Mouse (Mus musculus) neural tube, embryonic 14.5 days (tissue): Measurements from ENCODE around the gene Kcnip3. TPM values are rescaled to one million over a fixed set of nuclear protein-coding genes. Genes with fewer than 3 reads are reported as not detected.

Experiments used
- ATAC-seq: fragments of 200-750 bp; cut with Nextera tagmentation; 2 replicates; pipeline ENCODE4 v1.8.0; 2017; ENCODE audit warnings: low read depth, mild to moderate bottlenecking, moderate TSS enrichment, moderate library complexity
- H3K27ac ChIP-seq: fragments of 300-500 bp; sonication (generic); 2 replicates; pipeline ENCODE4 v1.5.1; 2014; ENCODE audit warnings: low read depth, mild to moderate bottlenecking, control low read depth, low read length, moderate library complexity, mixed read lengths
- H3K27me3 ChIP-seq: fragments of 300-500 bp; sonication (generic); 2 replicates; pipeline ENCODE4 v1.6.1; 2014; ENCODE audit warnings: low read length; ENCODE audit not compliant: control insufficient read depth, insufficient read depth
- H3K36me3 ChIP-seq: fragments of 300-500 bp; sonication (generic); 2 replicates; pipeline ENCODE4 v1.6.1; 2014; ENCODE audit warnings: low read length, mixed read lengths; ENCODE audit not compliant: control insufficient read depth, insufficient read depth
- H3K4me1 ChIP-seq: fragments of 300-500 bp; sonication (generic); 2 replicates; pipeline ENCODE4 v1.6.1; 2014; ENCODE audit warnings: low read length; ENCODE audit not compliant: control insufficient read depth, insufficient read depth
- H3K4me2 ChIP-seq: fragments of 300-500 bp; sonication (generic); 2 replicates; pipeline ENCODE4 v1.6.1; 2014; ENCODE audit warnings: mild to moderate bottlenecking, low read depth, low read length, control low read depth
- H3K4me3 ChIP-seq: fragments of 300-500 bp; sonication (generic); 2 replicates; pipeline ENCODE4 v1.5.1; 2014; ENCODE audit warnings: low read depth, low read length, control low read depth, mixed read lengths
- H3K9ac ChIP-seq: fragments of 300-500 bp; sonication (generic); replicated peaks from 2 replicates; pipeline ENCODE4 v1.6.1; 2014; ENCODE audit warnings: low read depth, mild to moderate bottlenecking, control low read depth, low read length, mixed read lengths
- H3K9me3 ChIP-seq: fragments of 300-500 bp; sonication (generic); 2 replicates; pipeline ENCODE4 v1.6.1; 2016; ENCODE audit warnings: low read length; ENCODE audit not compliant: control insufficient read depth
- WGBS: fragments of 180-500 bp; shearing (Covaris S2); extraction: QIAGEN DNeasy Blood & Tissue Kit; methylation state at CpG from one replicate; pipeline ENCODE4 v1.1.7; 2014; 5-methylcytosine and 5-hydroxymethylcytosine counted together
- polyA plus RNA-seq: library from polyadenylated mRNA; unstranded; fragments of >200 nt; fragmentation: Nextera tagmentation; extraction: Ambion mirVana; gene quantifications from 2 replicates; pipeline ENCODE4 v1.2.1, GENCODE M21; 2014

Kcnip3 gene
- polyA plus RNA-seq, 1 experiment from 2014 or later = 12.6 TPM

DNA sequence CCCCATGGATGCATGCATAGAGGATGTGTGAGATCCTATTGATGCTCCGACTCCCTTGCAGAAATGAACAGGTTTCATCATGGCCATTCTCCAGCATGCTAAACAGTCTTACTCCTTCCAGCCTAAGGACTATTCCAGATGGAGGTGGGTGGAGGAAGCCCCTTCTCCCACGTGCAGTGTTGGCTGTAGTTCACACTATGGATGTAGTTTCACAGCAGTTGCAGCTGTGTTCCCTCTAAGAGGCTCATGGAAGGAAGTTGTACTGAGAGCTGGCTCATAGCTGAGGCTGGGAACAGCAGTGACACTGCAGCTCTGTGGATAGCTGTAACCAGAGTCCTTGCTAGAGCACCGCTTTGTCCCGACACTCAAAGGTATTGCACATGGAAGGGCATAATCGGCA lies 84.2 kb downstream of the Kcnip3 start:
- H3K27me3 ChIP-seq = no peaks in the 10 kb centered on the region
- H3K36me3 ChIP-seq = peaks cover 16% of the 10 kb centered on the region
- no peak overlapping the region for H3K27ac ChIP-seq
- no peak overlapping the region for H3K9ac ChIP-seq
- H3K4me2 ChIP-seq = no peak overlapping the region
- no peaks in the 10 kb centered on the region for H3K9me3 ChIP-seq
- 88% methylated on average over 5 of the region's 5 CpGs for WGBS
- ATAC-seq = no peak
- H3K4me1 ChIP-seq = no peaks in the 10 kb centered on the region
- H3K4me3 ChIP-seq = no peak overlapping the region

DNA sequence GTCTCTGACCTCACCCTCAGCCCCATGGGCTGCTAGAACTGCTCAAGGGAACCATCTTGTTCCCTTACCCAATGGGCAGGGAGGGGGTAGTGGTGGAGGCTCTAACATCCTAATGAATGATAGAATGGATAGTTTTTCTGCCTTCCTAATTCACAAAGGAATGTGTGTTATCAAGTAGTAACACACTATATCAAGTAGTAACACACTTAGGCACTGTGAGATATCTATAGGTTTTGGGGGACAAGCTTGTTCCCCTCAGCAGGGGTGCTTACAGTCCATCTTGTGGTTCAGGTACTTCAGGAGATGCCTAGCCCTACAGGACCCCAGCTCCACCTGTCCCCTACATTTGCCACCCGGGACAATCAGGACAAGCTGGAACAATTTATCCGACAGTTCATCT lies 86.3 kb downstream of the Kcnip3 start:
- 87% methylated on average over 2 of the region's 2 CpGs for WGBS
- Histone ChIP-seq H3K27ac (no peak overlapping the region), H3K4me2 (no peak overlapping the region), H3K9me3 (no peaks in the 10 kb centered on the region), H3K4me3 (no peak overlapping the region), H3K36me3 (peaks cover 16% of the 10 kb centered on the region), H3K27me3 (no peaks in the 10 kb centered on the region), H3K4me1 (no peaks in the 10 kb centered on the region), H3K9ac (no peak overlapping the region)
- ATAC-seq = no peak

DNA sequence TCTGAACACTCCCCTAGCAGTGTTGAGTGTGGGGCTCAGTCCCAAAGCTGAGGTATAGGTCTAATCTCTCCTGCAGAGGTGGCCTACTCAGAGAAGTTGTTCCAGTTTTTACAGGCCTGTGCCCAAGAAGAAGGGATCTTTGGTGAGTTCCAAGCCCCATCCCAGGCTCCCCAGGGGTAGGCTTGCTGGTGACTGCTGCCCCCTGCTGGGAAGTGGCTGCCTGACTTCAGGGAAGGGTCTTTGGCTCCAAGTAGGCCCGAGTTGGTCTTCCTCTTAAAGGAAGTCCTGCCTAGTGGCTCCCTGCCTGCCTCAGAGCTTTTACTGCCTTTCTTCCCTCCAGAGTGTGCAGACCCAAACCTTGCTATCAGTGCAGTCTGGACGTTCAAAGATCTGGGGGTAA lies 86.8 kb downstream of the Kcnip3 start:
- Histone ChIP-seq H3K27me3 (no peaks in the 10 kb centered on the region), H3K9me3 (no peaks in the 10 kb centered on the region), H3K36me3 (peaks cover 16% of the 10 kb centered on the region), H3K27ac (no peak overlapping the region), H3K4me1 (no peaks in the 10 kb centered on the region), H3K4me2 (no peak overlapping the region), H3K4me3 (no peak overlapping the region), H3K9ac (no peak overlapping the region)
- WGBS = 37% methylated on average over 2 of the region's 2 CpGs
- ATAC-seq = no peak

DNA sequence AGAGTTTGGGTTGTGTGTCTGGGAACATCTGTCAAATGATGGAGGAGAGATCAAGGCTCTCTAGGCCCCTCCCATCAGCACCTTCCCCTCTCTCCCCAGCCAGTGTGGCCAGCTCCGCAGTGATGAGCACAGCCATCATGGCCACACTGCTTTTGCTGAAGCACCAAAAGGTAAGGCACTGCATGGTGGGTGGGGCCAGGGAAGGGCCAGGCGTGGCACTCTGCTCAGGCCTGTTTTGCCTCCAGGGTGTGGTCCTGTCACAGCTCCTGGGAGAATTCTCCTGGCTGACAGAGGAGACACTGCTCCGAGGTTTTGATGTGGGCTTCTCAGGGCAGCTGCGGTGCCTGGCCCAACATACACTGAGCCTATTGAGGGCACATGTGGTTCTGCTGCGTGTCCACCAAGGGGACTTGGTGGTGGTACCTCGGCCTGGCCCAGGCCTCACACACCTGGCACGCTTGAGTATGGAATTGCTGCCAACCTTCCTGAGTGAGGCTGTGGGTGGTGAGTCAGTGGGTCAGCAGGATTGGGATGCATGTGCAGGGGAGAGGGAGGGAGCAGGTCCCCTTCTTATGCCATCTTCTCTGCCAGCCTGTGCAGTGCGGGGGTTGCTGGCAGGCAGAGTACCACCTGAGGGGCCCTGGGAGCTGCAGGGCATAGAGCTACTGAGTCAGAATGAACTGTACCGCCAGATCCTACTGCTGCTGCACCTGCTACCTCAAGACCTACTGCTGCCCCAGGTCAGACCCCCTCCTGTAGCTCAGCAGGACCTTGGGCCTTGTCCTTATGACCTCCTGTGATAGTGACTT lies 88.2 kb downstream of the Kcnip3 start:
- Histone ChIP-seq H3K4me1 (no peaks in the 10 kb centered on the region), H3K4me3 (no peak overlapping the region), H3K9ac (no peak overlapping the region), H3K4me2 (no peak overlapping the region), H3K36me3 (peaks cover 16% of the 10 kb centered on the region), H3K27me3 (no peaks in the 10 kb centered on the region), H3K9me3 (no peaks in the 10 kb centered on the region), H3K27ac (no peak overlapping the region)
- 86% methylated on average over 9 of the region's 9 CpGs for whole genome bisulfite sequencing
- ATAC-seq = no peak

DNA sequence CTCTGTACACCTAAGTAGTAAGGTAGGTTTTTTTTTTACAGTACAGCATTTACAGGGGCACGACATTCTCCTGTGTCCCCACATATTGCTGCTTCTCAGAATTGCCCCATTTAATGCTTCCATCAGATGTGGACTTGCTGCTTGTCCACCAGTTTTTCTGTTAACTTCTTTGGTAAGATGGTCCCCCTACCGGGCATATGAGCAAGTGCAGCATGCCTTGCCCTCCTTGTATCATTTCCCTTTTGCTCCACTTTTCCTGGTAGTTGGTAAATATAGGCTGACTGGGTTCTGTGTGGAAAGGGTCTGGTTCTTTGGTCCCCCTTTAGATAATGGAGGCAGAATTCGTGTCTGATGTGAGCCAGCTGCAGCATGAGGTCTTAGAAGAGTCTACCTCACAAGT lies 91.7 kb downstream of the Kcnip3 start:
- Histone ChIP-seq H3K9me3 (no peaks in the 10 kb centered on the region), H3K4me2 (no peak overlapping the region), H3K4me1 (no peaks in the 10 kb centered on the region), H3K27ac (no peak overlapping the region), H3K4me3 (no peak overlapping the region), H3K36me3 (peaks cover 5% of the 10 kb centered on the region; the same call in 1 of the 2 replicates), H3K27me3 (no peaks in the 10 kb centered on the region), H3K9ac (no peak overlapping the region)
- WGBS = 22% methylated on average over 3 of the region's 3 CpGs
- no peak for ATAC-seq

DNA sequence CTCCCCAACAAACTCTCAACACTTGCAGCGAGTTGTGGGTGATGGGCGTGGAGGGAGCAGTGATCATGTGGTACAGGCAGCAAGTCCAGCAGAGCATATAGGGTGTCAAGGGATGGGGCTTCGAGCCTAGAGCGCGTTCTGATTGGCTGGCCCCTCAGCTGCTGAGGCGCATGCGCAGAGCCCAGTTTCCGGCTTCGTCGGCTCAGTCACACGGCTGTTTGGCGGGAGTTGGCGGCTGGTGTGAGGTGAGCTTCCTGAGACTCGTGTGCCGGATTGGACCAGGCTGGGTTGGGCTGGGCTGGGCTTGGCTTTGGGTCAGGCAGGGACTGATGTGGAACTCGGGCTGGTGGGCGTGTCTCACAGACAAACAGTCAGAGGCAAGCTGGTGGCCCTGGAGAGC lies 96.9 kb downstream of the Kcnip3 start, which contains the start of gene Gpat2:
Gpat2 (plus strand) TSS at position 223 of the 400 bp plus-strand sequence.
- Histone ChIP-seq H3K27me3 (no peaks in the 10 kb centered on the region), H3K36me3 (no peaks in the 10 kb centered on the region), H3K27ac (no peak within 1 kb of the TSS), H3K4me3 (no peak within 1 kb of the TSS), H3K4me1 (no peaks in the 10 kb centered on the region), H3K9ac (no peak within 1 kb of the TSS), H3K4me2 (no peak within 1 kb of the TSS), H3K9me3 (no peaks in the 10 kb centered on the region)
- ATAC-seq = no peak
- WGBS = 88% methylated on average over 17 of the region's 17 CpGs

DNA sequence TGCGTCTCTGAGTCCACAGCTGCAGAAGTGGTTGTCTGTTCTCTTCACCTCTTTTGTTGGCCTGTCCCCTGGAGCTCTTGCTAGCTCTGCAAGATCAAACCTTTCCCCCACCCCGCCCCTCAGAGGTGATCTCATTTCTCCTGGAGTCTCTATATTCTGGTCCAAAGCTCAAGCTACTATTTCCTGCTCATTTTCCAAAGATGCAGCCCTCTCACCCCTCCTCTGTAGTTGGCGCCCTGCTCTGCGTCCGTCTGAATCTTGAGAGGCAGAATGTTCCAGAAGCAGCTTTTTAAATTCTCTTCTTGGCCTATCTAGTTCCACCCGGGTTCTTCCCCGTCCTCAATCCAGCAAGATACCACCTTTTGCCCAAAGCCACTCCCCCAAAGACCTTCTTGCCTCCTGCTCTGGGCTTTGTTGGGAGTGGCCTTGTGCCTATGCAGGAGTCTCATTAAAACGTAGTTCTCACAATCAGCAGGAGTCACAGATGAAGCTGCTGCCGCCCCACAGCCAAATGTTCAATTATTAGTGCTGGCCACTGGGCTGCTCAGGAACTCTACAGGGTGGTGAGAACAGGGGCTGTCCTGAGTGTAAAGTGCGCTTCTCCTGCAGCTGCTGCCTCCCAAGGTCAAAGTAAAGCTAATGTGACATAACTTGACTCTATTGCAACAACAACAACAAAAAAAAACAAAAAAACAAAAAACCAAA lies 103.5 kb downstream of the Kcnip3 start:
- WGBS = 78% methylated on average over 10 of the region's 10 CpGs
- no peaks in the 10 kb centered on the region for H3K36me3 ChIP-seq
- H3K4me2 ChIP-seq = no peak overlapping the region
- H3K4me1 ChIP-seq = no peaks in the 10 kb centered on the region
- no peak overlapping the region for H3K27ac ChIP-seq
- no peak for ATAC-seq
- no peak overlapping the region for H3K4me3 ChIP-seq
- no peaks in the 10 kb centered on the region for H3K27me3 ChIP-seq
- no peaks in the 10 kb centered on the region for H3K9me3 ChIP-seq
- H3K9ac ChIP-seq = no peak overlapping the region

DNA sequence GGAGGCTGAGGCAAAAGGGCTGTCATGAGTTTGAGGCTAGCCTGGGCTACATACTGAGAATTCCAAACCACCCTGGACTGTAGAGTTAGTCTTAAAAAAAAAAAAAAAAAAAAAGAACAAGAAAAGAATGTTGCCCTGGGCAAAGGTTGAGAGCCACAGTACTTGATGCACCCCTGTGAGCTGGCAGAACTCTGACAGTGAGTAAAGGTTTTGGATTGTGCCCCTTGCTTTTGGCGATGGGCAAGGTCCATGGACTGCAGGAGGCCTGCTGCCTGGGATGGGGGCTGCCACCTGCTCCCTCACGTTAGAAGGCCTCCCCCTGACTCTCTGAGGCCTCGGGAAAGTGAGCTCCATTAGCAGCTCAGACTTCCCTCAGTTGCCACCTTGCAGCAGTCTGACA lies 105.2 kb downstream of the Kcnip3 start:
- H3K4me2 ChIP-seq = no peak overlapping the region
- H3K27ac ChIP-seq = no peak overlapping the region
- no peak for ATAC-seq
- H3K4me3 ChIP-seq = no peak overlapping the region
- H3K9me3 ChIP-seq = no peaks in the 10 kb centered on the region
- 64% methylated on average over 3 of the region's 3 CpGs for WGBS
- no peaks in the 10 kb centered on the region for H3K4me1 ChIP-seq
- H3K9ac ChIP-seq = no peak overlapping the region
- H3K27me3 ChIP-seq = no peaks in the 10 kb centered on the region
- H3K36me3 ChIP-seq = no peaks in the 10 kb centered on the region

DNA sequence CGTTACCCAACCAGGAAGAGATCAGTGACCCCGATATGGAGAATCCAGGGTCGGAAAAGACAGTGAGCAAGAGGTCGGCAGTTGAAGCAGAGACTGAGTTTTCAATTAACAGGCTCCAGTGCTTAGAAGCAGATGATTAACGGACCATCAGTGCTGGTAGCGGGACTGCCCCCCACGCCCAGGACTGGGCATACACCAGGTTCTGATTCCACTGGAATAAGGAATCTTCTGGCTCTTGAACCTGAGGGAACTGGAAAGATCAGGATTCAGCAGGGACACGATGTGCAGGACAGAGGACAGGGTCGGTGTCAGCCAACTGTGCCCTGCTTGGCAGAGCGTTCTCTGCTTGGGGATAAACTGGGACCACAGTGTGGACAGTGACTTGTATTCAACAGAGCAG lies 106.1 kb downstream of the Kcnip3 start:
- H3K9ac ChIP-seq = no peak overlapping the region
- WGBS = 79% methylated on average over 10 of the region's 10 CpGs
- no peak for ATAC-seq

More for the DNA sequence above, 106.1 kb downstream of the Kcnip3 start:
- H3K4me2 ChIP-seq = no peak overlapping the region
- H3K9me3 ChIP-seq = no peaks in the 10 kb centered on the region
- no peak overlapping the region for H3K4me3 ChIP-seq
- H3K36me3 ChIP-seq = no peaks in the 10 kb centered on the region
- H3K27ac ChIP-seq = no peak overlapping the region
- H3K27me3 ChIP-seq = no peaks in the 10 kb centered on the region
- H3K4me1 ChIP-seq = no peaks in the 10 kb centered on the region
